Mouse (Mus musculus): ENCODE measurements around the gene Fam107a.

GRCm38 (mm10) chr14:8314536-8314935, 3.3 kb downstream of the Fam107a start:
- TF ChIP-seq POLR2A (IDR thresholded peaks at IDR 0.05; ENCODE audit: borderline replicate concordance, low read depth, low read length) = no peak
- peak; percentile 27; the same call in 1 of the 2 replicates for TF ChIP-seq CTCF (IDR thresholded peaks at IDR 0.05; ENCODE audit: low read depth, low read length)

Measured in bone marrow macrophage, adult 2 months (primary cell).